Mouse (Mus musculus) ovary, postnatal 36 days (tissue): ENCODE data around the gene Ell.
A peak's percentile ranks its signal among the peaks of the same experiment; 100 is the strongest.
"Not testable (repeated sequence)": the region's sequence is repeated elsewhere in the genome, so short reads cannot be mapped to it uniquely, and the experiment has no call there.

Source experiments
- DNase-seq: peaks from one replicate; pipeline ENCODE4 v3.0.0; 2022; ENCODE audit warnings: low spot score, mixed read lengths

Gene Ell

GRCm38 (mm10) chr8:70507027-70507393, 32.2 kb upstream of the Ell start:
- no peak for DNase-seq

- DNase-seq: no peak
These were observed 29.8 kb upstream of the Ell start for GRCm38 (mm10) chr8:70509281-70509952.

- peak; percentile 97 for DNase-seq
These were observed 28.9 kb upstream of the Ell start, which contains the start of gene Uba52 for GRCm38 (mm10) chr8:70510228-70510915. TSS of gene Uba52 (minus strand) at chr8:70510801.

- DNase-seq: not testable (repeated sequence)
These were observed 28.1 kb upstream of the Ell start for GRCm38 (mm10) chr8:70511174-70511573.

GRCm38 (mm10) chr8:70511770-70512169, 27.5 kb upstream of the Ell start:
- DNase-seq: no peak

- DNase-seq: no peak
These were observed 26.9 kb upstream of the Ell start for GRCm38 (mm10) chr8:70512253-70512903.

GRCm38 (mm10) chr8:70513441-70513840, 25.8 kb upstream of the Ell start:
- no peak for DNase-seq

- no peak for DNase-seq
These were observed 21.2 kb upstream of the Ell start for GRCm38 (mm10) chr8:70517940-70518643.

GRCm38 (mm10) chr8:70519043-70519442, 20.2 kb upstream of the Ell start:
- DNase-seq: no peak

- DNase-seq: no peak
These were observed 19.7 kb upstream of the Ell start for GRCm38 (mm10) chr8:70519606-70520005.

- DNase-seq: peak; percentile 96
These were observed 16.5 kb upstream of the Ell start for GRCm38 (mm10) chr8:70522592-70523403.

GRCm38 (mm10) chr8:70527111-70527511, 12.1 kb upstream of the Ell start:
- no peak for DNase-seq

GRCm38 (mm10) chr8:70527512-70528181, 11.6 kb upstream of the Ell start, which contains the start of the genes Fkbp8 and Kxd1:
TSS of gene Fkbp8 (plus strand) at chr8:70527724.
TSS of gene Kxd1 (minus strand) at chr8:70527956.
- DNase-seq: peak; percentile 98

- no peak for DNase-seq
These were observed 11.0 kb upstream of the Ell start for GRCm38 (mm10) chr8:70528182-70528797.

- DNase-seq: no peak
These were observed 10.0 kb upstream of the Ell start for GRCm38 (mm10) chr8:70529299-70529698.

GRCm38 (mm10) chr8:70529741-70530161, 9.5 kb upstream of the Ell start:
- no peak for DNase-seq

- no peak for DNase-seq
These were observed 8.9 kb upstream of the Ell start for GRCm38 (mm10) chr8:70530314-70530713.

GRCm38 (mm10) chr8:70534281-70534680, 5.0 kb upstream of the Ell start:
- no peak for DNase-seq

- DNase-seq: no peak
These were observed 4.0 kb upstream of the Ell start for GRCm38 (mm10) chr8:70535221-70535620.

GRCm38 (mm10) chr8:70535701-70536100, 3.6 kb upstream of the Ell start:
- no peak for DNase-seq
